Mouse (Mus musculus) kidney, postnatal 0 days (tissue): ENCODE measurements around the gene Gm42906. TPM values are rescaled to one million over a fixed set of nuclear protein-coding genes. Genes with fewer than 3 reads are reported as not detected.

Experiments
- ATAC-seq: fragments of 200-750 bp; cut with Nextera tagmentation; replicated peaks from 2 replicates; pipeline ENCODE4 v1.8.0; 2017; ENCODE audit warnings: low read depth, moderate number of reproducible peaks, moderate TSS enrichment, moderate library complexity; ENCODE audit not compliant: low FRiP score
- DNase-seq: peaks from one replicate; pipeline ENCODE4 v3.0.0-alpha.2; 2016; ENCODE audit warnings: low spot score
- H3K27ac ChIP-seq: fragments of 300-500 bp; sonication (generic); 2 replicates; pipeline ENCODE4 v1.5.1; 2014; ENCODE audit warnings: mild to moderate bottlenecking
- H3K27me3 ChIP-seq: fragments of 300-500 bp; sonication (generic); 2 replicates; pipeline ENCODE4 v1.6.1; 2014; ENCODE audit warnings: low read length, mixed read lengths; ENCODE audit not compliant: insufficient read depth
- H3K36me3 ChIP-seq: fragments of 300-500 bp; sonication (generic); 2 replicates; pipeline ENCODE4 v1.6.1; 2014; ENCODE audit warnings: low read length, mixed read lengths; ENCODE audit not compliant: insufficient read depth
- H3K4me1 ChIP-seq: fragments of 300-500 bp; sonication (generic); replicated peaks from 2 replicates; pipeline ENCODE4 v1.6.1; 2014; ENCODE audit warnings: antibody characterized with exemption, low read length, mixed read lengths; ENCODE audit not compliant: insufficient read depth
- H3K4me2 ChIP-seq: fragments of 300-500 bp; sonication (generic); 2 replicates; pipeline ENCODE4 v1.6.1; 2014; ENCODE audit warnings: mild to moderate bottlenecking, low read length, moderate library complexity, mixed read lengths
- H3K4me3 ChIP-seq: fragments of 300-500 bp; sonication (generic); replicated peaks from 2 replicates; pipeline ENCODE4 v1.5.1; 2014; ENCODE audit warnings: low read depth, low read length
- H3K9ac ChIP-seq: fragments of 300-500 bp; sonication (generic); 2 replicates; pipeline ENCODE4 v1.6.1; 2014; ENCODE audit warnings: low read depth, low read length
- H3K9me3 ChIP-seq: fragments of 300-500 bp; sonication (generic); replicated peaks from 2 replicates; pipeline ENCODE4 v1.6.1; 2016; ENCODE audit warnings: low read length, inconsistent platforms, mixed read lengths
- CTCF ChIP-seq: IDR thresholded peaks from 2 replicates; pipeline ENCODE4 v1.5.1; 2016; ENCODE audit warnings: antibody characterized with exemption, low read depth, mild to moderate bottlenecking, moderate library complexity
- WGBS: fragments of 180-500 bp; shearing (Covaris S2); extraction: QIAGEN DNeasy Blood & Tissue Kit; methylation state at CpG from one replicate; pipeline ENCODE4 v1.1.7; 2014; 5-methylcytosine and 5-hydroxymethylcytosine counted together
- polyA plus RNA-seq: library from polyadenylated mRNA; unstranded; fragments of >200 nt; fragmentation: Nextera tagmentation; extraction: Ambion mirVana; gene quantifications from 2 replicates; pipeline ENCODE4 v1.2.1, GENCODE M21; 2015

Gene Gm42906
- polyA plus RNA-seq, 1 experiment from 2014 or later, result not detected

- TF ChIP-seq CTCF, result no peak
- no peak overlapping the region for H3K27ac ChIP-seq
- ATAC-seq, result no peak
- H3K36me3 ChIP-seq, result no peaks in the 10 kb centered on the region
- no peak overlapping the region for H3K4me2 ChIP-seq
- no peaks in the 10 kb centered on the region for H3K4me1 ChIP-seq
- H3K9ac ChIP-seq, result no peak overlapping the region
- no peak overlapping the region for H3K4me3 ChIP-seq
- no peak for DNase-seq
- 79% methylated on average over 11 of the region's 11 CpGs for WGBS
- no peaks in the 10 kb centered on the region for H3K27me3 ChIP-seq
- H3K9me3 ChIP-seq, result no peaks in the 10 kb centered on the region
These were observed 240.6 kb downstream of the Gm42906 start for GRCm38 (mm10) chr5:151187336-151187735.

- no peak overlapping the region for H3K4me3 ChIP-seq
- H3K9me3 ChIP-seq, result no peaks in the 10 kb centered on the region
- no peak overlapping the region for H3K9ac ChIP-seq
- TF ChIP-seq CTCF, result no peak
- WGBS, result 69% methylated on average over 8 of the region's 8 CpGs
- DNase-seq, result no peak
- H3K4me1 ChIP-seq, result no peaks in the 10 kb centered on the region
- H3K4me2 ChIP-seq, result no peak overlapping the region
- H3K27me3 ChIP-seq, result no peaks in the 10 kb centered on the region
- no peak for ATAC-seq
- no peaks in the 10 kb centered on the region for H3K36me3 ChIP-seq
- no peak overlapping the region for H3K27ac ChIP-seq
These were observed 242.6 kb downstream of the Gm42906 start for GRCm38 (mm10) chr5:151185286-151185856.

GRCm38 (mm10) chr5:151183656-151184240, 244.2 kb downstream of the Gm42906 start:
- no peaks in the 10 kb centered on the region for H3K4me1 ChIP-seq
- whole genome bisulfite sequencing, result 77% methylated on average over 11 of the region's 11 CpGs
- H3K4me2 ChIP-seq, result no peak overlapping the region
- ATAC-seq (no peak), DNase-seq (no peak)
- H3K4me3 ChIP-seq, result no peak overlapping the region
- no peak overlapping the region for H3K27ac ChIP-seq
- no peaks in the 10 kb centered on the region for H3K27me3 ChIP-seq
- H3K9me3 ChIP-seq, result no peaks in the 10 kb centered on the region
- H3K36me3 ChIP-seq, result no peaks in the 10 kb centered on the region
- no peak overlapping the region for H3K9ac ChIP-seq
- no peak for TF ChIP-seq CTCF

- WGBS, result 89% methylated on average over 8 of the region's 8 CpGs
- H3K27me3 ChIP-seq, result no peaks in the 10 kb centered on the region
- H3K9ac ChIP-seq, result no peak overlapping the region
- H3K36me3 ChIP-seq, result no peaks in the 10 kb centered on the region
- no peak for TF ChIP-seq CTCF
- no peaks in the 10 kb centered on the region for H3K9me3 ChIP-seq
- H3K4me1 ChIP-seq, result no peaks in the 10 kb centered on the region
- no peak overlapping the region for H3K4me3 ChIP-seq
- H3K4me2 ChIP-seq, result no peak overlapping the region
- no peak overlapping the region for H3K27ac ChIP-seq
- no peak for ATAC-seq
- no peak for DNase-seq
These were observed 246.7 kb downstream of the Gm42906 start for GRCm38 (mm10) chr5:151181288-151181687.

GRCm38 (mm10) chr5:151180176-151180785, 247.7 kb downstream of the Gm42906 start:
- Histone ChIP-seq H3K4me2 (no peak overlapping the region), H3K36me3 (no peaks in the 10 kb centered on the region), H3K9ac (no peak overlapping the region), H3K4me3 (no peak overlapping the region), H3K9me3 (no peaks in the 10 kb centered on the region), H3K27me3 (no peaks in the 10 kb centered on the region), H3K27ac (no peak overlapping the region), H3K4me1 (no peaks in the 10 kb centered on the region; the same call in 1 of the 2 replicates)
- WGBS, result 62% methylated on average over 9 of the region's 9 CpGs
- no peak for ATAC-seq
- TF ChIP-seq CTCF, result no peak
- no peak for DNase-seq

GRCm38 (mm10) chr5:151177171-151177570, 250.8 kb downstream of the Gm42906 start:
- ATAC-seq (no peak), DNase-seq (no peak)
- Histone ChIP-seq H3K36me3 (no peaks in the 10 kb centered on the region), H3K27ac (no peak overlapping the region), H3K4me1 (peaks cover 10% of the 10 kb centered on the region), H3K27me3 (no peaks in the 10 kb centered on the region), H3K9ac (no peak overlapping the region), H3K4me2 (no peak overlapping the region), H3K9me3 (no peaks in the 10 kb centered on the region), H3K4me3 (no peak overlapping the region)
- no peak for TF ChIP-seq CTCF
- whole genome bisulfite sequencing, result 94% methylated on average over 3 of the region's 3 CpGs
